Mouse (Mus musculus): ENCODE measurements around the gene Klf1. TPM values are rescaled to one million over a fixed set of nuclear protein-coding genes. Genes with fewer than 3 reads are reported as not detected.

Klf1 gene
- polyA plus RNA-seq, 1 experiment from 2014 or later: 0.39 TPM

DNA sequence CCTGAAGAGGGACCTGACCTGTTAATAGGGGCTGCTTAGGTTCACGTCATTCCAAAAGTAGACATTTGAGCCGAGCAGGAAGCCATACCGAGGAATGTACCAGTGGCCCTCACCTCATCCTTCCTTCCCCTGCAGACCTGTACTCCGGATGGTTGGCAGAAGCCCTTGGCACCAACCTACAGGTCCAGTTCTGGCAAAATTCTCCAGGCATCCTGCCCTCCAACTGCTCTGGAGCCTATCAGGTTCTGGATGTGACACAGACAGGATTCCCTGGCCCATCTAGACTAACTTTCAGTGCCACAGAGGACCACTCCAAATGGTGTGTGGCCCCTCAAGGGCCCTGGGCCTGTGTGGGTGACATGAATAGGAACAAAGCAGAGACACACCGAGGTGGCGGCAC lies 8.8 kb downstream of the Klf1 start:
- Histone ChIP-seq H3K27ac (ENCODE audit: low read depth, low read length) (no peak overlapping the region), H3K27me3 (replicated peaks; ENCODE audit: control insufficient read depth, insufficient read depth, low read length) (peaks cover 2% of the 10 kb centered on the region; the same call in 1 of the 2 replicates), H3K4me2 (ENCODE audit: low read length) (no peak overlapping the region), H3K9ac (ENCODE audit: low read depth, low read length) (no peak overlapping the region), H3K4me3 (ENCODE audit: low read length) (no peak overlapping the region), H3K36me3 (ENCODE audit: control insufficient read depth, insufficient read depth, low read length) (peaks cover 39% of the 10 kb centered on the region), H3K4me1 (ENCODE audit: control insufficient read depth, insufficient read depth, low read depth, low read length) (peaks cover 10% of the 10 kb centered on the region; the same call in 1 of the 2 replicates), H3K9me3 (ENCODE audit: control insufficient read depth, low read length) (no peaks in the 10 kb centered on the region)
- no peak for ATAC-seq
- WGBS: 90% methylated on average over 6 of the region's 6 CpGs

DNA sequence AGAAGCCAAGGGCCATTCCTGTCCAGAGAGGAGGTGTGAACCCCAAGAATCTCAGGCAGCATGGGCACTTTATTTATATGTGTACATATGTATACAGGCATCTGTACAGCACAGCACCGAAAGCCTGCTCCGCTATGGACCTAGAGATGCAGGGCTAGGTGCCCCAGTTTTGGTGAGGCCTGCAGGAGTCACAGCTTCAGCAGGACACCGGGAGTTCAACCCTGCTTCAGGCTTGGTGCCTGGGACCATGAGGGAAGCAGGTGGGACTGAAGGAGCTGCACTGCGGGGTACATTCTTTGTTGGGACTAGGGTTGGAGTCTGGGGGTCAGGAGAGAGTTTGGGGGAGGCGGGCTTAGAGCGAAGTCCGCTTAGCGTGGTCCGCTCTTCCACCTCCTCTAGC lies 10.1 kb downstream of the Klf1 start:
- H3K4me1 ChIP-seq (ENCODE audit: control insufficient read depth, insufficient read depth, low read depth, low read length): peaks cover 10% of the 10 kb centered on the region; the same call in 1 of the 2 replicates
- 85% methylated on average over 9 of the region's 9 CpGs for WGBS
- no peak overlapping the region for H3K9ac ChIP-seq (ENCODE audit: low read depth, low read length)
- no peaks in the 10 kb centered on the region for H3K9me3 ChIP-seq (ENCODE audit: control insufficient read depth, low read length)
- peaks cover 2% of the 10 kb centered on the region; the same call in 1 of the 2 replicates for H3K27me3 ChIP-seq (replicated peaks; ENCODE audit: control insufficient read depth, insufficient read depth, low read length)
- no peak for ATAC-seq
- no peak overlapping the region for H3K27ac ChIP-seq (ENCODE audit: low read depth, low read length)
- no peak overlapping the region for H3K4me2 ChIP-seq (ENCODE audit: low read length)
- peaks cover 50% of the 10 kb centered on the region for H3K36me3 ChIP-seq (ENCODE audit: control insufficient read depth, insufficient read depth, low read length)
- H3K4me3 ChIP-seq (ENCODE audit: low read length): no peak overlapping the region

- no peaks in the 10 kb centered on the region for H3K9me3 ChIP-seq (ENCODE audit: control insufficient read depth, low read length)
- 30% methylated on average over 27 of the region's 27 CpGs for WGBS
- no peak for ATAC-seq
- H3K27me3 ChIP-seq (replicated peaks; ENCODE audit: control insufficient read depth, insufficient read depth, low read length): peaks cover 2% of the 10 kb centered on the region; the same call in 1 of the 2 replicates
- peaks cover 10% of the 10 kb centered on the region; the same call in 1 of the 2 replicates for H3K4me1 ChIP-seq (ENCODE audit: control insufficient read depth, insufficient read depth, low read depth, low read length)
- H3K27ac ChIP-seq (ENCODE audit: low read depth, low read length): no peak overlapping the region
- H3K4me3 ChIP-seq (ENCODE audit: low read length): no peak overlapping the region
- H3K36me3 ChIP-seq (ENCODE audit: control insufficient read depth, insufficient read depth, low read length): peaks cover 51% of the 10 kb centered on the region
- H3K4me2 ChIP-seq (ENCODE audit: low read length): peak overlapping the region; percentile 51
- 0 out of 2 replicates have a peak overlapping the region, but pooled peaks have one; percentile 2 for H3K9ac ChIP-seq (ENCODE audit: low read depth, low read length)
Observed at GRCm38 (mm10) chr8:84912391-84912790, 10.7 kb downstream of the Klf1 start.

DNA sequence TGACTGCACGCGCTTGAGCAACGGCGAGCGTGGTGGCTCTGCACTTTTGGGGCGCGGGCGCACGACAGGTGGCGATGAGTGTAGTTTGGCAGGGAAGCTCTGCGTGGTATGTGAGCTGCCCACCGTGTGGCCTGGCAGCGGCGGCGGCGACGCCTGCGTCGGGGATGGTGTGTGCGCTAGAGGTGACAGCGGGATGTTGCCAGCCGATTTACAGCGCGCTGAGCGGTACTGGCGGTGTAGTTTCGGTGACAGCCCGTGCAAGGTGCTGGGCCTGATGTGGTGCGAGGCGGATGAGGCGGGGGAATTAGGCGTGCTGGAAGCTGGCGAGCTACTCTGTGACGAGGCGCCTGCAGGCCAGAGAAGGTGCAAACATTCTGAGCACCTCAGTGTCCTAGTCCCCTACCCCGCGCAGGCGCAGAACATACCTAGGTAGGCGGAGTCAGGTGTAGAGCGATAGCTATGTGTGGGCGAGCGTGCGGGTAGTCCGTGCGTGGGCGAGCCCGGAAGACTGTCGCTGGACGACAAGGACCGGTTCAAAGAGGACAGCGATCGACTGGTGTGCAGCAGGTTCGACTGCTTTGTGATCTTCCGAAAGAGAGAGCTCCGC lies 11.3 kb downstream of the Klf1 start:
- H3K4me2 ChIP-seq (ENCODE audit: low read length): peak overlapping the region; percentile 51
- H3K36me3 ChIP-seq (ENCODE audit: control insufficient read depth, insufficient read depth, low read length): peaks cover 53% of the 10 kb centered on the region
- no peak for ATAC-seq
- H3K27ac ChIP-seq (ENCODE audit: low read depth, low read length): no peak overlapping the region
- WGBS: 5% methylated on average over 55 of the region's 55 CpGs
- H3K4me3 ChIP-seq (ENCODE audit: low read length): peak overlapping the region; percentile 21
- no peaks in the 10 kb centered on the region for H3K9me3 ChIP-seq (ENCODE audit: control insufficient read depth, low read length)
- peaks cover 2% of the 10 kb centered on the region; the same call in 1 of the 2 replicates for H3K27me3 ChIP-seq (replicated peaks; ENCODE audit: control insufficient read depth, insufficient read depth, low read length)
- H3K4me1 ChIP-seq (ENCODE audit: control insufficient read depth, insufficient read depth, low read depth, low read length): peaks cover 10% of the 10 kb centered on the region; the same call in 1 of the 2 replicates
- 0 out of 2 replicates have a peak overlapping the region, but pooled peaks have one; percentile 2 for H3K9ac ChIP-seq (ENCODE audit: low read depth, low read length)

DNA sequence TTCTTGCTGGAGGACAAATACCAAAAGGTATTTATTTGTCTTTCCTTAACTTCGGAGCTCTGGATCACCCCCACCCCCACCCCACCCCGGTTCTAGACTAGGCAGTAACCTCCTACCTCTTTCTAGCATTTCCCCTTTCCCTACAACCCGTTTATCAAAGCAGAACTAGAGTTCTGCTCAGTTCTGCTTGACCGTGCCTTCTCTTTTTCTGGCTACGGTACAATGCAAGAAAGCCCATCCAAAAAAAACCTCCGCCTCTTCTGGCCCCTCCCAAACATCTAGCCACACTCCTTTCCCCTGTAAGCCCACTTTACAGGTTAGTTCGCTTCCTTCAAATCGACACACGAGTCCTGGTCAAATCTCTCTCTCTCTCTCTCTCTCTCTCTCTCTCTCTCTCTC lies 11.8 kb downstream of the Klf1 start:
- H3K9me3 ChIP-seq (ENCODE audit: control insufficient read depth, low read length): no peaks in the 10 kb centered on the region
- H3K4me1 ChIP-seq (ENCODE audit: control insufficient read depth, insufficient read depth, low read depth, low read length): peaks cover 7% of the 10 kb centered on the region; the same call in 1 of the 2 replicates
- H3K4me3 ChIP-seq (ENCODE audit: low read length): no peak overlapping the region; the same call in 1 of the 2 replicates
- no peak for ATAC-seq
- peak overlapping the region; percentile 51 for H3K4me2 ChIP-seq (ENCODE audit: low read length)
- no peak overlapping the region for H3K9ac ChIP-seq (ENCODE audit: low read depth, low read length)
- peaks cover 2% of the 10 kb centered on the region; the same call in 1 of the 2 replicates for H3K27me3 ChIP-seq (replicated peaks; ENCODE audit: control insufficient read depth, insufficient read depth, low read length)
- H3K36me3 ChIP-seq (ENCODE audit: control insufficient read depth, insufficient read depth, low read length): peaks cover 54% of the 10 kb centered on the region
- WGBS: 26% methylated on average over 9 of the region's 9 CpGs
- no peak overlapping the region for H3K27ac ChIP-seq (ENCODE audit: low read depth, low read length)

GRCm38 (mm10) chr8:84913960-84914359 lies 12.2 kb downstream of the Klf1 start:
- Histone ChIP-seq H3K9me3 (ENCODE audit: control insufficient read depth, low read length) (no peaks in the 10 kb centered on the region), H3K27ac (ENCODE audit: low read depth, low read length) (no peak overlapping the region), H3K9ac (ENCODE audit: low read depth, low read length) (no peak overlapping the region), H3K27me3 (replicated peaks; ENCODE audit: control insufficient read depth, insufficient read depth, low read length) (peaks cover 2% of the 10 kb centered on the region; the same call in 1 of the 2 replicates), H3K36me3 (ENCODE audit: control insufficient read depth, insufficient read depth, low read length) (peaks cover 58% of the 10 kb centered on the region), H3K4me1 (ENCODE audit: control insufficient read depth, insufficient read depth, low read depth, low read length) (peaks cover 2% of the 10 kb centered on the region; the same call in 1 of the 2 replicates), H3K4me2 (ENCODE audit: low read length) (no peak overlapping the region), H3K4me3 (ENCODE audit: low read length) (no peak overlapping the region)
- WGBS: 24% methylated on average over 4 of the region's 4 CpGs
- no peak for ATAC-seq

GRCm38 (mm10) chr8:84915269-84915668 lies 13.5 kb downstream of the Klf1 start:
- H3K9ac ChIP-seq (ENCODE audit: low read depth, low read length): no peak overlapping the region
- peaks cover 2% of the 10 kb centered on the region; the same call in 1 of the 2 replicates for H3K27me3 ChIP-seq (replicated peaks; ENCODE audit: control insufficient read depth, insufficient read depth, low read length)
- no peak overlapping the region for H3K4me2 ChIP-seq (ENCODE audit: low read length)
- H3K36me3 ChIP-seq (ENCODE audit: control insufficient read depth, insufficient read depth, low read length): peaks cover 66% of the 10 kb centered on the region
- ATAC-seq: no peak
- 0 out of 2 replicates have a peak, but pooled peaks cover 2% of the 10 kb centered on the region for H3K4me1 ChIP-seq (ENCODE audit: control insufficient read depth, insufficient read depth, low read depth, low read length)
- no peaks in the 10 kb centered on the region for H3K9me3 ChIP-seq (ENCODE audit: control insufficient read depth, low read length)
- WGBS: 91% methylated on average over 8 of the region's 8 CpGs
- H3K4me3 ChIP-seq (ENCODE audit: low read length): no peak overlapping the region
- no peak overlapping the region for H3K27ac ChIP-seq (ENCODE audit: low read depth, low read length)

DNA sequence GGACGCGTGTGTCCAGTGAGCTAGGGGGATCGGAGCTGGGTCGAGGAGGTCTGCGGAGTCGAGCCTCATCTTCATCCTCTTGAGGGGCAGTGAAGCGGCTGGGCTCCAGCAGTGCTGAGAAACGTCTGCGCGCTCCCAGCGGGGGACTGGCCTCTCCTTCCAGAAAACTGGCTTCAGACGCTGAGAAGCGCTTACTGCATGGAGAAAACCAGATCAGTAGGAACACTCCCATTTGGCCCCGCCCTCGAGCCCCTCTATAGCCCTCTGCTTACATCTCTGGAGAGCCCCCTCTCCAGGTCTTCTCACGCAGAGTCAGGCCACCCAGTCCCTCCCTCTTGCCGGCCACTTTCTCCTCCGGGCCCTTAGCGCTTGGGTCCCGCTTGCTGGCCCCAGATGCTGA lies 16.1 kb downstream of the Klf1 start:
- ATAC-seq: no peak

GRCm38 (mm10) chr8:84918646-84919045 lies 16.9 kb downstream of the Klf1 start:
- H3K27ac ChIP-seq (ENCODE audit: low read depth, low read length): no peak overlapping the region
- ATAC-seq: no peak
- H3K4me3 ChIP-seq (ENCODE audit: low read length): no peak overlapping the region
- WGBS: 91% methylated on average over 15 of the region's 15 CpGs
- H3K9ac ChIP-seq (ENCODE audit: low read depth, low read length): no peak overlapping the region
- H3K9me3 ChIP-seq (ENCODE audit: control insufficient read depth, low read length): no peaks in the 10 kb centered on the region
- H3K4me1 ChIP-seq (ENCODE audit: control insufficient read depth, insufficient read depth, low read depth, low read length): no peaks in the 10 kb centered on the region
- H3K36me3 ChIP-seq (ENCODE audit: control insufficient read depth, insufficient read depth, low read length): peaks cover 71% of the 10 kb centered on the region
- H3K4me2 ChIP-seq (ENCODE audit: low read length): no peak overlapping the region
- H3K27me3 ChIP-seq (replicated peaks; ENCODE audit: control insufficient read depth, insufficient read depth, low read length): peaks cover 2% of the 10 kb centered on the region; the same call in 1 of the 2 replicates

More for the DNA sequence above, 16.1 kb downstream of the Klf1 start:
- Histone ChIP-seq H3K4me1 (ENCODE audit: control insufficient read depth, insufficient read depth, low read depth, low read length) (0 out of 2 replicates have a peak, but pooled peaks cover 2% of the 10 kb centered on the region), H3K36me3 (ENCODE audit: control insufficient read depth, insufficient read depth, low read length) (peaks cover 72% of the 10 kb centered on the region), H3K27ac (ENCODE audit: low read depth, low read length) (no peak overlapping the region), H3K9me3 (ENCODE audit: control insufficient read depth, low read length) (no peaks in the 10 kb centered on the region), H3K27me3 (replicated peaks; ENCODE audit: control insufficient read depth, insufficient read depth, low read length) (peaks cover 2% of the 10 kb centered on the region; the same call in 1 of the 2 replicates), H3K4me3 (ENCODE audit: low read length) (no peak overlapping the region), H3K9ac (ENCODE audit: low read depth, low read length) (no peak overlapping the region), H3K4me2 (ENCODE audit: low read length) (no peak overlapping the region)
- WGBS: 24% methylated on average over 20 of the region's 20 CpGs

All from hindbrain, embryonic 16.5 days (tissue).